Mouse (Mus musculus) mature B cell (primary cell): ENCODE data around the gene Gpam.

Source experiments
- in situ Hi-C: fragments of 300-500 bp; cut with MboI; formaldehyde crosslinking; loops from 2 replicates; pipeline ENCODE4 v1.14.3; 2019

Gpam gene

GRCm38 (mm10) chr19:55061951-55062350 is 65.1 kb downstream of the Gpam start:
- in situ Hi-C loops = loop anchor here (25.0 kb wide), 2 partner anchors 1025 to 1300 kb away; partner anchors contain the start of gene Adra2a

DNA sequence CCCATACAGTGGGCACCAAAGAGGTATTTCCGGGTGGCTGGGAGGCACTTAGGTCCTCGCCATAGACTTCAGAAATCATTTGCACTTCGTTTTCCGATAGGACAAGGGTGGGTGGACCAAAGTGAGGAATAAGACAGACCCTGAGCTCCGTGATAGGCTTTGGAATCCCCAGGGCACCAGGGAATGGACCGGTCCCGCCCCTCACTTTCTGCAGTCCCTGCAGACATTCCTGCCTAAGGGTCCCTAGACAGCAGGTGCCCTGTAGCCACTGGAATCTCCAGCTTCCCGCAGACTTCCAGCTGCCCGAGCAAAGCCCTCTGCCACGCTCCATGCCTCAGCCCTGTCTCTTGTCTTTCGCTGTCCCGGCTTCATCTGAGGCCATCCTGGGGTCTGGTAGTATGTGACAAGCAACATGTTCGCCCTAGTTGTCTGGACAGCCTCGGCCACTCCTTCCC is 65.6 kb downstream of the Gpam start:
- in situ Hi-C loops = loop anchor here (25.0 kb wide), 2 partner anchors 1024 to 1299 kb away; partner anchors contain the start of gene Adra2a

GRCm38 (mm10) chr19:55060964-55061363 is 66.1 kb downstream of the Gpam start:
- in situ Hi-C loops = loop anchor here (25.0 kb wide), 2 partner anchors 1024 to 1299 kb away; partner anchors contain the start of gene Adra2a

DNA sequence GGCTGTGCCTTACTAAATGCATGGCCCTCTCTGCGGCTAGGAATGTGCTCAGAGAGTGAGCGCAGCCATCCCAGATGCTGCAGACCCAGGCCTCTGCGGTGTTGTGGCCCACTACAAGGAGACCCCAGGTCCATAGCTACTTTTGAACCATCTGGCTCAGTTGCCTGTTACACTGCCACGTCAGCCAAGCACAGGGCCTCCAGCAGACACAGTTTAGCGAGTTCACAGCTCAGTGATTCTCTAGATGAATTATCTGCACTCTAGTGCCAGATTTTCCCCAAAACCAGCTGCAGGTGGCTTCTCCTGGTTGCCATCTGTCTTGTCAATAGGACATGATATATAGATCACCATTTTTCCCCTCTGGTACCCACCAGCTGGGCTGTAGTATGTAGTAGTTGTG is 69.6 kb downstream of the Gpam start:
- in situ Hi-C loops = loop anchor here (25.0 kb wide), 2 partner anchors 1020 to 1295 kb away; partner anchors contain the start of gene Adra2a

- in situ Hi-C loops = loop anchor here (25.0 kb wide), 2 partner anchors 1018 to 1293 kb away; partner anchors contain the start of gene Adra2a
Observed at GRCm38 (mm10) chr19:55055634-55056269, 71.3 kb downstream of the Gpam start.

GRCm38 (mm10) chr19:55053163-55053562 is 73.9 kb downstream of the Gpam start:
- in situ Hi-C loops = loop anchor here (25.0 kb wide), 2 partner anchors 1016 to 1291 kb away; partner anchors contain the start of gene Adra2a

DNA sequence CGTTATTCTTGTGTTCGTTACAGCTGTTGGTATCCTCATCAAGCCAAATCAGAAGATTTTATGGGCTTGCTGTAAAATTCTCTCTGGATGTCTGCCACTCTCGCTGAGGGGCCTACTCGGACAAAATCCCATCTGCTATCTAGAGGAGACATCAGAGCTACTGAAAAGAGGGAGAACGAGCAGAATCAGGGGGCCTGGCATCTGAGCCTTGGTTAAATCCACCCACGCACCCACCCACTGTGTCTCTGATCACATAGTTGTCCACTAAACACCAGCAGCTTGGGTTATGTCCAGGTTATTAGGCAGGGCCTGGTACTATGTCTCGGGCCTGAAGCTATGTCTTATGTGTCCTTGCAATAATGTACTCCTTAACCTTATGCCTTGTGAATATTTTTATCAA is 89.6 kb downstream of the Gpam start:
- in situ Hi-C loops = no loop called here

DNA sequence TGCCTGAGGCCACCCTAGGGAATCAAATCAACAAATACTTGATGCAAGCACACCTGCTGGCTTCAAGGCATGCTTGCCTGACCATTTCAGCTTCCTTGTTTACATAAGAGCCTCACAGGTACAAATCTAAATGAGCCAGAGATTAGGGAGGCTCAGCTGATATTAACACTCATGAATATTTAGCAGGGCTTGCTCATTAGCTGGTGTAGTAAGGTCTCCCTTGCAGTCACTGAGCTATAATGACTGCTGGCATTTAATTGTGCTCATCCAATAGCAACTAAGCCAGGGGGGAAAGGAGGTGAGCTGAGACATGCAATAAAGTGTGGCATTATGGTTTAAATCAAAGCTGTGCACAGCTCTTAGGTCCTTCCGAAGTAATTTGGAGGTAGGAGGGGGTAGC is 108.2 kb downstream of the Gpam start:
- in situ Hi-C loops = no loop called here
